Mouse (Mus musculus) kidney, embryonic 16.5 days (tissue): ENCODE results near the gene Pou5f1. TPM values are rescaled to one million over a fixed set of nuclear protein-coding genes. Genes with fewer than 3 reads are reported as not detected.
"Not testable (repeated sequence)": the region's sequence is repeated elsewhere in the genome, so short reads cannot be mapped to it uniquely, and the experiment has no call there.

Experiments
- ATAC-seq: fragments of 200-750 bp; cut with Nextera tagmentation; 2 replicates; pipeline ENCODE4 v1.8.0; 2017; ENCODE audit warnings: moderate TSS enrichment; ENCODE audit not compliant: low FRiP score, low TSS enrichment
- H3K27ac ChIP-seq: fragments of 300-500 bp; sonication (generic); 2 replicates; pipeline ENCODE4 v1.5.1; 2014; ENCODE audit warnings: low read length
- H3K27me3 ChIP-seq: fragments of 300-500 bp; sonication (generic); 2 replicates; pipeline ENCODE4 v1.6.1; 2014; ENCODE audit warnings: low read length, control low read depth, mixed read lengths; ENCODE audit not compliant: insufficient read depth
- H3K36me3 ChIP-seq: fragments of 300-500 bp; sonication (generic); 2 replicates; pipeline ENCODE4 v1.6.1; 2014; ENCODE audit warnings: low read length, control low read depth, mixed read lengths; ENCODE audit not compliant: insufficient read depth
- H3K4me1 ChIP-seq: fragments of 300-500 bp; sonication (generic); 2 replicates; pipeline ENCODE4 v1.6.1; 2014; ENCODE audit warnings: low read length, control low read depth, mixed read lengths; ENCODE audit not compliant: insufficient read depth
- H3K4me2 ChIP-seq: fragments of 300-500 bp; sonication (generic); replicated peaks from 2 replicates; pipeline ENCODE4 v1.6.1; 2014; ENCODE audit warnings: low read depth, low read length
- H3K4me3 ChIP-seq: fragments of 300-500 bp; sonication (generic); 2 replicates; pipeline ENCODE4 v1.5.1; 2014; ENCODE audit warnings: mild to moderate bottlenecking, low read length
- H3K9ac ChIP-seq: fragments of 300-500 bp; sonication (generic); replicated peaks from 2 replicates; pipeline ENCODE4 v1.6.1; 2014; ENCODE audit warnings: low read length
- H3K9me3 ChIP-seq: fragments of 300-500 bp; sonication (generic); 2 replicates; pipeline ENCODE4 v1.6.1; 2016; ENCODE audit warnings: low read length, control low read depth
- WGBS: fragments of 180-500 bp; shearing (Covaris S2); extraction: QIAGEN DNeasy Blood & Tissue Kit; methylation state at CpG from one replicate; pipeline ENCODE4 v1.1.7; 2014; 5-methylcytosine and 5-hydroxymethylcytosine counted together
- polyA plus RNA-seq: library from polyadenylated mRNA; unstranded; fragments of >200 nt; fragmentation: Nextera tagmentation; extraction: Ambion mirVana; gene quantifications from 2 replicates; pipeline ENCODE4 v1.2.1, GENCODE M21; 2015

The Pou5f1 gene
- polyA plus RNA-seq, 1 experiment from 2014 or later: 0.19 TPM

- H3K36me3 ChIP-seq: no peaks in the 10 kb centered on the region
- H3K4me1 ChIP-seq: no peaks in the 10 kb centered on the region
- 94% methylated on average over 2 of the region's 2 CpGs for WGBS
- no peak overlapping the region for H3K27ac ChIP-seq
- no peak for ATAC-seq
- no peak overlapping the region for H3K4me3 ChIP-seq
- no peaks in the 10 kb centered on the region for H3K27me3 ChIP-seq
- H3K4me2 ChIP-seq: no peak overlapping the region
- no peaks in the 10 kb centered on the region for H3K9me3 ChIP-seq
- no peak overlapping the region for H3K9ac ChIP-seq
These were observed 17.8 kb upstream of the Pou5f1 start for GRCm38 (mm10) chr17:35488041-35488440.

GRCm38 (mm10) chr17:35490320-35490719 is 15.5 kb upstream of the Pou5f1 start:
- 59% methylated on average over 5 of the region's 5 CpGs for WGBS
- Histone ChIP-seq H3K36me3 (no peaks in the 10 kb centered on the region), H3K9ac (no peak overlapping the region), H3K9me3 (no peaks in the 10 kb centered on the region), H3K4me3 (no peak overlapping the region), H3K27me3 (no peaks in the 10 kb centered on the region), H3K4me2 (no peak overlapping the region), H3K4me1 (no peaks in the 10 kb centered on the region), H3K27ac (no peak overlapping the region)
- ATAC-seq: no peak

GRCm38 (mm10) chr17:35497124-35497523 is 8.7 kb upstream of the Pou5f1 start:
- no peaks in the 10 kb centered on the region for H3K9me3 ChIP-seq
- H3K9ac ChIP-seq: no peak overlapping the region
- H3K27ac ChIP-seq: no peak overlapping the region
- no peak overlapping the region for H3K4me3 ChIP-seq
- ATAC-seq: no peak
- no peak overlapping the region for H3K4me2 ChIP-seq
- no peaks in the 10 kb centered on the region for H3K4me1 ChIP-seq
- 96% methylated on average over 7 of the region's 7 CpGs for WGBS
- no peaks in the 10 kb centered on the region for H3K36me3 ChIP-seq
- H3K27me3 ChIP-seq: no peaks in the 10 kb centered on the region

- H3K27ac ChIP-seq: no peak overlapping the region
- H3K4me2 ChIP-seq: no peak overlapping the region
- no peaks in the 10 kb centered on the region for H3K4me1 ChIP-seq
- peaks cover 14% of the 10 kb centered on the region for H3K27me3 ChIP-seq
- no peaks in the 10 kb centered on the region for H3K36me3 ChIP-seq
- H3K4me3 ChIP-seq: no peak overlapping the region
- no peaks in the 10 kb centered on the region for H3K9me3 ChIP-seq
- ATAC-seq: no peak
- 9% methylated on average over 6 of the region's 6 CpGs for WGBS
- no peak overlapping the region for H3K9ac ChIP-seq
These were observed 3.6 kb upstream of the Pou5f1 start for GRCm38 (mm10) chr17:35502226-35502625.

GRCm38 (mm10) chr17:35502762-35503161 is 3.1 kb upstream of the Pou5f1 start:
- no peak overlapping the region for H3K9ac ChIP-seq

GRCm38 (mm10) chr17:35503849-35504248 is 2.0 kb upstream of the Pou5f1 start:
- Histone ChIP-seq H3K9ac (no peak overlapping the region), H3K36me3 (no peaks in the 10 kb centered on the region), H3K4me2 (no peak overlapping the region), H3K27ac (no peak overlapping the region), H3K4me1 (no peaks in the 10 kb centered on the region), H3K9me3 (no peaks in the 10 kb centered on the region), H3K27me3 (peaks cover 14% of the 10 kb centered on the region), H3K4me3 (no peak overlapping the region)
- ATAC-seq: no peak
- WGBS: 34% methylated on average over 5 of the region's 5 CpGs

More at GRCm38 (mm10) chr17:35502762-35503161, 3.1 kb upstream of the Pou5f1 start:
- Histone ChIP-seq H3K4me3 (no peak overlapping the region), H3K36me3 (no peaks in the 10 kb centered on the region), H3K4me2 (no peak overlapping the region), H3K4me1 (no peaks in the 10 kb centered on the region), H3K27me3 (peaks cover 14% of the 10 kb centered on the region), H3K27ac (no peak overlapping the region), H3K9me3 (no peaks in the 10 kb centered on the region)
- no peak for ATAC-seq
- 66% methylated on average over 5 of the region's 5 CpGs for WGBS

- Histone ChIP-seq H3K27me3 (peaks cover 17% of the 10 kb centered on the region), H3K36me3 (no peaks in the 10 kb centered on the region), H3K27ac (no peak overlapping the region), H3K4me3 (no peak overlapping the region), H3K9ac (no peak overlapping the region), H3K4me1 (no peaks in the 10 kb centered on the region), H3K9me3 (no peaks in the 10 kb centered on the region), H3K4me2 (no peak overlapping the region)
- no peak for ATAC-seq
- WGBS: 27% methylated on average over 8 of the region's 8 CpGs
These were observed 963 bp upstream of the Pou5f1 start for GRCm38 (mm10) chr17:35504628-35505481.

GRCm38 (mm10) chr17:35506881-35507280 is 1.1 kb downstream of the Pou5f1 start:
- WGBS: 20% methylated on average over 10 of the region's 10 CpGs
- no peak overlapping the region for H3K4me2 ChIP-seq
- no peak overlapping the region for H3K9ac ChIP-seq
- ATAC-seq: no peak
- no peak overlapping the region for H3K4me3 ChIP-seq
- no peaks in the 10 kb centered on the region for H3K9me3 ChIP-seq
- H3K27ac ChIP-seq: no peak overlapping the region
- no peaks in the 10 kb centered on the region for H3K4me1 ChIP-seq
- H3K27me3 ChIP-seq: peaks cover 17% of the 10 kb centered on the region
- H3K36me3 ChIP-seq: no peaks in the 10 kb centered on the region

GRCm38 (mm10) chr17:35507556-35508260 is 1.9 kb downstream of the Pou5f1 start:
- ATAC-seq: no peak
- Histone ChIP-seq H3K4me3 (no peak overlapping the region), H3K36me3 (peaks cover 2% of the 10 kb centered on the region), H3K27me3 (peaks cover 17% of the 10 kb centered on the region), H3K9me3 (no peaks in the 10 kb centered on the region), H3K27ac (no peak overlapping the region), H3K9ac (no peak overlapping the region), H3K4me2 (no peak overlapping the region), H3K4me1 (no peaks in the 10 kb centered on the region)
- 28% methylated on average over 13 of the region's 13 CpGs for WGBS

GRCm38 (mm10) chr17:35508279-35508678 is 2.5 kb downstream of the Pou5f1 start:
- not testable (repeated sequence) for H3K4me3 ChIP-seq, ATAC-seq, H3K4me1 ChIP-seq, H3K9me3 ChIP-seq, H3K36me3 ChIP-seq, H3K27ac ChIP-seq, H3K4me2 ChIP-seq, H3K9ac ChIP-seq
- 69% methylated on average over 5 of the region's 5 CpGs for WGBS
- H3K27me3 ChIP-seq: peaks cover 17% of the 10 kb centered on the region
